Mouse (Mus musculus): ENCODE data around the gene Olfr1008.
"Not testable (repeated sequence)": the region's sequence is repeated elsewhere in the genome, so short reads cannot be mapped to it uniquely, and the experiment has no call there.

Olfr1008 gene

GRCm38 (mm10) chr2:85689131-85689530 lies at the start of gene Olfr1008:
TSS of gene Olfr1008 (plus strand) at chr2:85689431.
- no peak for DNase-seq (ENCODE audit: low spot score in 2 of 2)

GRCm38 (mm10) chr2:85650604-85651003 lies 38.6 kb upstream of the Olfr1008 start, which contains the start of gene Olfr1002:
TSS of gene Olfr1002 (minus strand) at chr2:85650704.
- no peak for DNase-seq (ENCODE audit: low spot score in 2 of 2)

GRCm38 (mm10) chr2:85664355-85664754 lies 24.9 kb upstream of the Olfr1008 start, which contains the start of gene Olfr154:
TSS of gene Olfr154 (minus strand) at chr2:85664455.
- DNase-seq (ENCODE audit: low spot score in 2 of 2), result not testable (repeated sequence)

- DNase-seq (ENCODE audit: low spot score in 2 of 2), result no peak
Measured at GRCm38 (mm10) chr2:85678667-85679066, 10.6 kb upstream of the Olfr1008 start, which contains the start of gene Olfr1006. TSS of gene Olfr1006 (minus strand) at chr2:85678767.

- DNase-seq (ENCODE audit: low spot score in 2 of 2), result not testable (repeated sequence)
Measured at GRCm38 (mm10) chr2:85710680-85711079, 21.4 kb downstream of the Olfr1008 start.

GRCm38 (mm10) chr2:85711159-85711558 lies 21.9 kb downstream of the Olfr1008 start:
- DNase-seq (ENCODE audit: low spot score in 2 of 2), result no peak

- DNase-seq (ENCODE audit: low spot score in 2 of 2), result no peak
Measured at GRCm38 (mm10) chr2:85715119-85715518, 25.9 kb downstream of the Olfr1008 start, which contains the start of gene Olfr1009. TSS of gene Olfr1009 (plus strand) at chr2:85715419.

- no peak for DNase-seq (ENCODE audit: low spot score in 2 of 2)
Measured at GRCm38 (mm10) chr2:85725793-85726192, 36.6 kb downstream of the Olfr1008 start.

Measured in right cerebral cortex, postnatal 36 days (tissue).